Mouse (Mus musculus): ENCODE data around the gene Fam126a.

DNA sequence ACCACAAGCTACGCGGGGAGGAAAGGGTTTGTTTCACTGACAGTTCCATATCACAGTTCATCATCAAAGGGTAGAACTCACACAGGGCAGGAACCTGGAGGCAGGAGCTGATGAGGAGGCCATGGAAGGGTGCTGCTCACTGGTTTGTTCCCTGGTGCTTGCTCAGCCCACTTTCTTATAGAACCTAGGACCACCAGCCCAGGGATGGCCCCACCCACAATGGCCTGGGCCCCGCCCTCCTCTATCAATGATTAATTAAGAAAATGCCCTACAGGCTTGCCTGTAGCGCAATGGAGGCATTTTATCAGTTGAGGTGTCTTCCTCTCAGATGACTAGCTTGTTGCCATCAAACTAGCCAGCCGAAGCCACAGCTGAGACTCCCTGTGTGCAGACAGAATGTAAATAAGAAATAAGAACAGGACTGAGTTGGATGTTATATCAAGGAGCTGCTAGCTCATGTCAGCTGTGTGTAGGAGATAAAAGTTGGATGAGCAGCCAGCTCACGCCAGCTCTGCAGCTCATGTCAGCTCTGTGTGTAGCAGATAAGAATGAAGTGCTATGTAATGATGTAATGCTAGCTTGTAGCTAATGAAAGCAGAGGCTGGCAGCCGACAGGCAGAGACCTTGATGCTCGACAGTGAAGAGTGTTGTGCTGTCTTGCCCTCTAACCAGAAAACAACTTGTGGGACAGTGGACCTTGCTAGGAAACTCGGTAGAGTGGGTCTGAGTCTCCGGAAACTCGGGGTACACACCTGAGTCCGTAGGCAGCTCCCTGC lies 107.8 kb downstream of the Fam126a start:
- no peak for TF ChIP-seq POLR2A (IDR thresholded peaks at IDR 0.05; ENCODE audit: extremely low read depth, insufficient read depth, low read length)
- no peak for TF ChIP-seq CTCF (IDR thresholded peaks at IDR 0.05; ENCODE audit: extremely low read depth, insufficient read depth, low read length)

Data from cortical plate, adult 2 months (tissue).